Mouse (Mus musculus): Measurements from ENCODE around the gene Kcne4.

The Kcne4 gene

DNA sequence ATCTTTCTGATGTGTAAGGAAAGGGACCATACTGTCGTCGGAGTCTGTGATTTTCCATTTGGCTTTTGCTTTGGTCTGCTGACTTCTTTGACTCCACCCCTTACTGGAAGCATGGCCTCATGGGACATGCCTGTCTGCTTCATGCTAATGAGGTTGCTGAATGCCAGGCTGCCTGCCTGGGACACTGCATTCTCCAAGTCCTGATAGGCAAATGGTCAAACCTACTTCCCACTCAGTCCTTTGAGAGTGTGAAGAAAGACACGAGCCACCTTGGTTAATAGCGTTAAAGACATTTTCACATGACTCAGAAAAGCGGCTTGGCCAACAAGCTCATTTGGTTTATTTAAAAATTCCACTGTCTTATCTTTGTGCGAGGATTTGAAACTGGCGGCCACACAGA lies 43.5 kb downstream of the Kcne4 start:
- DNase-seq = no peak

- no peak for DNase-seq
These were observed 45.7 kb downstream of the Kcne4 start for GRCm38 (mm10) chr1:78862281-78862680.

- no peak for DNase-seq
These were observed 47.3 kb downstream of the Kcne4 start for GRCm38 (mm10) chr1:78863833-78864232.

- no peak for DNase-seq
These were observed 47.8 kb downstream of the Kcne4 start for GRCm38 (mm10) chr1:78864351-78864750.

- DNase-seq = no peak
These were observed 48.3 kb downstream of the Kcne4 start for GRCm38 (mm10) chr1:78864799-78865346.

DNA sequence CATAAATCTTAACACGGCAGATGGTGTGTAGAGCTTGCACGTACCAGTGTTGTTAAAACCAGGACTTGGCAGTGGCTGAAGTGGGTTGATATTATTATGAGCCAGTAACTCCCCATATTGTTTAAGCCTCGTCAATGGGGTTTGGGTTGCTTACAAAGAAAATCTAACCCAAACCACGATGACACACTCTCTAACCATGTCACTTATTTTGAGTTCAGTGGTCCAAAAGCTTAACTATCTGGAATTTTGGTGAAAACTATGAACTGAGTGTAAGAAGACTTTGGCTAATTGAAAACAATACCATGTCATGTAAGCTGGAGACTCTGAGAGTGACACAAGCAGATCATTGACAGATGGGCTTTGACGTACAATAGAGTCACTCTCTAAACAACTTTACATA lies 49.4 kb downstream of the Kcne4 start:
- no peak for DNase-seq

DNA sequence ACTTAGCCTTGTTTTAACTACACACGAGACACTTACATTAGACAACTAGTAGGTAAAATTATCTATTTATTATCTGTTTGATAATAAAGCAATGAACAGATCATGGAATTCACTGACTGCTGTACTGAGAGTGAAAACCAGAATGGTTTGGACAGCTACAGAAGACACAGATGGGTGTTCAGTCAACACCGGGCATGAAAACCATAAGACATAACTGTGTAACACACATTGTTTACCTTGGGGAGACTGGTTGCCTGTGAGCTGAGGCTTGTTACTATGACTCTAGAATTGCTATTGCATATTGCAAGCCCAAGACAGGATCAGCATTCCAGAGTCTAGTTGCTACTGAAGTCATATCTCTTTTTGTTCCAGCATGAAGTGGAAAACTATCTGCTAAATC lies 49.9 kb downstream of the Kcne4 start:
- no peak for DNase-seq

Data from liver (tissue).